Mouse (Mus musculus): ENCODE data around the gene Acp4.
"Not testable (repeated sequence)": the region's sequence is repeated elsewhere in the genome, so short reads cannot be mapped to it uniquely, and the experiment has no call there.

Acp4 gene

GRCm38 (mm10) chr7:44262791-44263643, 5.8 kb upstream of the Acp4 start:
- peak; percentile 95 for DNase-seq (ENCODE audit: low read depth, low spot score)

GRCm38 (mm10) chr7:44261147-44261546, 4.0 kb upstream of the Acp4 start, which contains the start of gene Gm15517:
Gene Gm15517, plus strand, starts transcription at chr7:44261447.
- DNase-seq (ENCODE audit: low read depth, low spot score): no peak

- DNase-seq (ENCODE audit: low read depth, low spot score): no peak
These were observed 3.2 kb upstream of the Acp4 start for GRCm38 (mm10) chr7:44260410-44260809.

- no peak for DNase-seq (ENCODE audit: low read depth, low spot score)
These were observed 2.2 kb downstream of the Acp4 start for GRCm38 (mm10) chr7:44254930-44255329.

GRCm38 (mm10) chr7:44253023-44253616, 4.1 kb downstream of the Acp4 start:
- no peak for DNase-seq (ENCODE audit: low read depth, low spot score)

- DNase-seq (ENCODE audit: low read depth, low spot score): not testable (repeated sequence)
These were observed 6.4 kb downstream of the Acp4 start for GRCm38 (mm10) chr7:44250732-44251275.

GRCm38 (mm10) chr7:44249248-44249647, 7.9 kb downstream of the Acp4 start:
- DNase-seq (ENCODE audit: low read depth, low spot score): no peak

GRCm38 (mm10) chr7:44247971-44248370, 9.2 kb downstream of the Acp4 start:
- DNase-seq (ENCODE audit: low read depth, low spot score): no peak

GRCm38 (mm10) chr7:44246984-44247470, 10.2 kb downstream of the Acp4 start:
- peak; percentile 54 for DNase-seq (ENCODE audit: low read depth, low spot score)

- DNase-seq (ENCODE audit: low read depth, low spot score): peak; percentile 94
These were observed 10.9 kb downstream of the Acp4 start, which contains the start of the genes 1700028J19Rik and 2410002F23Rik for GRCm38 (mm10) chr7:44246055-44246983. Gene 1700028J19Rik, minus strand, starts transcription at chr7:44246695. Gene 2410002F23Rik, plus strand, starts transcription at chr7:44246722.

- DNase-seq (ENCODE audit: low read depth, low spot score): no peak
These were observed 13.1 kb downstream of the Acp4 start for GRCm38 (mm10) chr7:44244080-44244479.

- DNase-seq (ENCODE audit: low read depth, low spot score): no peak
These were observed 16.0 kb downstream of the Acp4 start for GRCm38 (mm10) chr7:44241163-44241562.

GRCm38 (mm10) chr7:44240712-44241111, 16.5 kb downstream of the Acp4 start:
- no peak for DNase-seq (ENCODE audit: low read depth, low spot score)

GRCm38 (mm10) chr7:44239913-44240312, 17.3 kb downstream of the Acp4 start:
- DNase-seq (ENCODE audit: low read depth, low spot score): no peak

GRCm38 (mm10) chr7:44235909-44236308, 21.3 kb downstream of the Acp4 start, which contains the start of gene Gm36864:
Gene Gm36864, plus strand, starts transcription at chr7:44236177.
- DNase-seq (ENCODE audit: low read depth, low spot score): no peak

- no peak for DNase-seq (ENCODE audit: low read depth, low spot score)
These were observed 32.1 kb downstream of the Acp4 start, which contains the start of gene Klk1 for GRCm38 (mm10) chr7:44225076-44225475. Gene Klk1, plus strand, starts transcription at chr7:44225360.

GRCm38 (mm10) chr7:44222335-44222734, 34.8 kb downstream of the Acp4 start:
- DNase-seq (ENCODE audit: low read depth, low spot score): not testable (repeated sequence)

- not testable (repeated sequence) for DNase-seq (ENCODE audit: low read depth, low spot score)
These were observed 35.6 kb downstream of the Acp4 start for GRCm38 (mm10) chr7:44221601-44222000.

GRCm38 (mm10) chr7:44215645-44216044, 41.5 kb downstream of the Acp4 start, which contains the start of gene Klk1b5:
Gene Klk1b5, plus strand, starts transcription at chr7:44215945.
- DNase-seq (ENCODE audit: low read depth, low spot score): no peak

- no peak for DNase-seq (ENCODE audit: low read depth, low spot score)
These were observed 48.9 kb downstream of the Acp4 start for GRCm38 (mm10) chr7:44208307-44208706.

- not testable (repeated sequence) for DNase-seq (ENCODE audit: low read depth, low spot score)
These were observed 50.0 kb downstream of the Acp4 start, which contains the start of gene Klk1b4 for GRCm38 (mm10) chr7:44207135-44207534. Gene Klk1b4, plus strand, starts transcription at chr7:44207435.

Data from forelimb bud, embryonic 11.5 days (tissue).